Mouse (Mus musculus) liver, embryonic 16.5 days (tissue): ENCODE results near the gene Itm2c. TPM values are rescaled to one million over a fixed set of nuclear protein-coding genes. Genes with fewer than 3 reads are reported as not detected.

Source experiments
- ATAC-seq: fragments of 200-750 bp; cut with Nextera tagmentation; 2 replicates; pipeline ENCODE4 v1.8.0; 2017; ENCODE audit warnings: low read depth, mild to moderate bottlenecking, moderate number of reproducible peaks, moderate library complexity
- H3K27ac ChIP-seq: fragments of 300-500 bp; sonication (generic); 2 replicates; pipeline ENCODE4 v1.5.1; 2014; ENCODE audit warnings: mild to moderate bottlenecking, low read length
- H3K27me3 ChIP-seq: fragments of 300-500 bp; sonication (generic); 2 replicates; pipeline ENCODE4 v1.6.1; 2014; ENCODE audit warnings: low read depth, low read length, mixed read lengths; ENCODE audit not compliant: control insufficient read depth, insufficient read depth
- H3K36me3 ChIP-seq: fragments of 300-500 bp; sonication (generic); 2 replicates; pipeline ENCODE4 v1.6.1; 2014; ENCODE audit warnings: mild to moderate bottlenecking; ENCODE audit not compliant: control insufficient read depth, insufficient read depth
- H3K4me1 ChIP-seq: fragments of 300-500 bp; sonication (generic); 2 replicates; pipeline ENCODE4 v1.6.1; 2014; ENCODE audit warnings: low read depth, low read length, mixed read lengths; ENCODE audit not compliant: control insufficient read depth
- H3K4me2 ChIP-seq: fragments of 300-500 bp; sonication (generic); 2 replicates; pipeline ENCODE4 v1.6.1; 2014; ENCODE audit warnings: low read depth, low read length, mixed read lengths
- H3K4me3 ChIP-seq: fragments of 300-500 bp; sonication (generic); 2 replicates; pipeline ENCODE4 v1.5.1; 2014; ENCODE audit warnings: low read depth, mild to moderate bottlenecking, low read length
- H3K9ac ChIP-seq: fragments of 300-500 bp; sonication (generic); 2 replicates; pipeline ENCODE4 v1.6.1; 2014; ENCODE audit warnings: low read depth, low read length
- H3K9me3 ChIP-seq: fragments of 300-500 bp; sonication (generic); replicated peaks from 2 replicates; pipeline ENCODE4 v1.6.1; 2016; ENCODE audit warnings: low read length; ENCODE audit not compliant: control insufficient read depth
- WGBS: fragments of 180-500 bp; shearing (Covaris S2); extraction: QIAGEN DNeasy Blood & Tissue Kit; methylation state at CpG from one replicate; pipeline ENCODE4 v1.1.7; 2014; ENCODE audit not compliant: insufficient replicate concordance; 5-methylcytosine and 5-hydroxymethylcytosine counted together
- polyA plus RNA-seq: library from polyadenylated mRNA; unstranded; fragments of >200 nt; fragmentation: Nextera tagmentation; extraction: Ambion mirVana; gene quantifications from 2 replicates; pipeline ENCODE4 v1.2.1, GENCODE M21; 2015

Gene Itm2c
- polyA plus RNA-seq, 1 experiment from 2014 or later: 54.7 TPM

DNA sequence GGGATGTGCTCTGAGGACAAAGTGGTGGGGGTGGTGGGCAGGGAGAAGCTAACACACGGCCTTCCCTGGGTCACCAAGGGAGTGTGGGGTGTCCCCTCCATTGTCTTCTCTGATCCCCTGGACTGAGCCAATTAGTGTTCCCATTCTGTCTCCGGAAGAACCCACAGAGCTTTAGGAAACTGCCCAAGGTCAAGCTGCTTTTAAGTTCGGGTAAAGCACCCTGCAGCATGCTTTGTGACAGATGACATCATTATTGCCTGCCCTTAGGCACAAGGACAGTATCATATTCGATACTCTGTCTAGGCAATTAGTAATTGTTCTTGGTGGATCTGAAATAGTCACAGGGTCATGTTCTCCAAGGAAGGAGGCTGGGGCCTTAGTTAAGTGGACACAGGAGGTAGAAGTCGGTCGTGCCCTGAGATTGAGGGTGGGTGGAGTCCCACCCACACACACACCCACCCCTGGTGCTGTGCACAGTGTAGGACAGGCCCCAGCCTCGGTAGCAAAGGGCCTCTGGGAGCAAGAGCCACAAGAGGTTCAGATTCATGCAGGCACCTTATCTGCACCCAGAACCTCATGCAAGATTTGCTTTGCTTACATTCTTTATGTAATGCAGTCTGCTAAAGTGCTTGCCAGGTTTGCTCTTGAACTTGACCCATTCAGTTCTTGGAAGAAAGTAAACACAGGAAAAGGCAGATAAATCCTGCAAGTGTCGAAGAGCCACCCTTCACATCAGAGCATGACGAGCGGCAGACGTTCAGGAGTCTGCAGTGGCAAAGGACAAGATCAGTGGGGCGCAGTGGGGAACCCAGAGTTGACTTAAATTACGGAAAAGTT lies 14.9 kb downstream of the Itm2c start:
- no peaks in the 10 kb centered on the region for H3K9me3 ChIP-seq
- H3K4me3 ChIP-seq: no peak overlapping the region
- H3K27me3 ChIP-seq: no peaks in the 10 kb centered on the region
- H3K9ac ChIP-seq: no peak overlapping the region
- no peak overlapping the region for H3K4me2 ChIP-seq
- WGBS: 47% methylated on average over 13 of the region's 13 CpGs
- H3K4me1 ChIP-seq: no peaks in the 10 kb centered on the region
- H3K27ac ChIP-seq: no peak overlapping the region
- H3K36me3 ChIP-seq: no peaks in the 10 kb centered on the region; the same call in 1 of the 2 replicates
- no peak for ATAC-seq

DNA sequence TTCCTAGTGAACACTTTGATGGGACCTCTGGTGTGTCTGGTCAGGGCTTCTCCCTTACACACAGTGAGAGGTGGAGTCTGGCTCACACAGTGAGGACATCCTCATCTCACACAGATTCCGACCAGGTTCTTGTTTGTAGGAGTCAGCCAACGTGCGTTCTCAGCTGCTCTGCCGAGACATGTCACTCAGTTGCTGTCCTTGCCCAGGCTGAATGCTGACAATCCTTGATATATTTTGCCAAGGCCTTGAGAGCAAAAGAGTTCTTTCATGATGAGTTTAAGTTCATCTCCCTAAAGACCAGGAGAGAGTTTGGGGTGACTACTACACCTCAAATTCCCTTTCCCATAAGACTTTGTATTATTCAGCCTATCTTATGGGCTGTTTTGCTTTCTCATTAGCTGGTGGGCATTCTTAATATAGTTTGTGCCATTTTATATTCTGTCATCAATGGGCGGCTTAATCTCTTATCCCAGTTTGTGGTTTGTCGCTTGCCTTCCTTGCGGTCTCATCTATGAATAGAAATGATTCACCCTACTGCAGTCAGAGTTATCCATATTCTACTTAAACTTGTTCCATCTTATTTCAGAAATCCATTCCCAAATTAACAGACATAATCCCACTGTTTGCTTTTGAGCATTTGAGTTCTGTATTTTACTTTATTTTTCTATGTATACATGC lies 19.1 kb downstream of the Itm2c start:
- no peaks in the 10 kb centered on the region for H3K4me1 ChIP-seq
- H3K27me3 ChIP-seq: no peaks in the 10 kb centered on the region
- no peaks in the 10 kb centered on the region for H3K36me3 ChIP-seq
- ATAC-seq: no peak
- no peak overlapping the region for H3K4me2 ChIP-seq
- H3K27ac ChIP-seq: no peak overlapping the region
- no peaks in the 10 kb centered on the region for H3K9me3 ChIP-seq
- 59% methylated on average over 7 of the region's 7 CpGs for WGBS
- H3K9ac ChIP-seq: no peak overlapping the region
- no peak overlapping the region for H3K4me3 ChIP-seq

DNA sequence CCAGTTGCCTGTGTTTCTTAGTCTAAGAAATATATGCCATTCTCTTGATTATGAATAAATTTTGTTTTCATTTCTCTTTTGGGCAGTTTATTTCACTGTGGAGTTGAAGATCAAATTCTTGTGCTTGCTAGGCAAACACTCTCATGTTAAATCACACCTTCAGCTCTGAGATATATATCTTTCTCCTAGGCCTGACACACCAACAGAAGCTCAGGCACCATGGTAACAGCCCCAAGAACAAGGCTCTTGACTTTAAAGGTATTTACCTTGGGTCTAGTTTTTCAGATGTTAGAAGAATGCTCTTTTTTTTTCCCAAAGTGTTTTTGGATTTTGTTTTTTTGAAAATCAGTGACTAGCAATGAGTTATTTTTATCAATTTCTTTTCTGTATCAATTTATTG lies 21.8 kb downstream of the Itm2c start:
- no peaks in the 10 kb centered on the region for H3K4me1 ChIP-seq
- H3K36me3 ChIP-seq: no peaks in the 10 kb centered on the region
- no peak overlapping the region for H3K4me2 ChIP-seq
- H3K9me3 ChIP-seq: no peaks in the 10 kb centered on the region
- no peak overlapping the region for H3K4me3 ChIP-seq
- H3K9ac ChIP-seq: no peak overlapping the region
- no peak for ATAC-seq
- H3K27me3 ChIP-seq: no peaks in the 10 kb centered on the region
- no peak overlapping the region for H3K27ac ChIP-seq

DNA sequence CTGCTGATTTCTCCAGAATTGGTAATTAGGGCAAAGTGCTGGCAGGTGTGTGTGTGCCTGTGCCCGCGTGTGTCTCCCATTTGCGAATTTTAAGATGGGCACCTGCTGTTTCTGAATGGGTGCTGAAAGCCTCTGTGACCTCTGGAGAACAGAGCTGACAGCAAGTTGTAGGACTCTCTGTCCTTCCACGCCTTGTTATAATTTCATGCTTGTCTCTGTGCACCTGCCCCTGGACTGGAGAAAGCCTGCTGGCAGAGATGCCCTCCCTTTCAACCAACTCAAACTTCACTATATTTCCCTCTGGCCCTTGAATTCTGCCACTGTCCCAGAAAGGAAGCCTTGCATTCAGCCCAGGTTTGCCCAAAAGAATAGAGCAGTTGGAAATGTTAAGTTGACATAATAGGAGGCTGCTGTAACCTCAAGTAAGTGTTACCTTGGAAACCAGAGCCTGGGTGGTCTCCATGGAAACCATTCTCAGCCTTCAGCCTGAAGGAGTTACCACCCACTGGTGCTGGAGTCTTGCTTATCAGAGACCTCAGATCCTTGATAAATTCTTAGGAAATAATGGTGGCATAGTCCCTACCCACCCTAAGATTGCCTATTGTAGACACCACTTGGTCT lies 22.9 kb downstream of the Itm2c start:
- Histone ChIP-seq H3K4me3 (no peak overlapping the region), H3K27me3 (no peaks in the 10 kb centered on the region), H3K9ac (no peak overlapping the region), H3K27ac (no peak overlapping the region), H3K9me3 (no peaks in the 10 kb centered on the region), H3K4me2 (no peak overlapping the region), H3K4me1 (no peaks in the 10 kb centered on the region), H3K36me3 (no peaks in the 10 kb centered on the region)
- 61% methylated on average over 4 of the region's 4 CpGs for WGBS
- ATAC-seq: no peak

DNA sequence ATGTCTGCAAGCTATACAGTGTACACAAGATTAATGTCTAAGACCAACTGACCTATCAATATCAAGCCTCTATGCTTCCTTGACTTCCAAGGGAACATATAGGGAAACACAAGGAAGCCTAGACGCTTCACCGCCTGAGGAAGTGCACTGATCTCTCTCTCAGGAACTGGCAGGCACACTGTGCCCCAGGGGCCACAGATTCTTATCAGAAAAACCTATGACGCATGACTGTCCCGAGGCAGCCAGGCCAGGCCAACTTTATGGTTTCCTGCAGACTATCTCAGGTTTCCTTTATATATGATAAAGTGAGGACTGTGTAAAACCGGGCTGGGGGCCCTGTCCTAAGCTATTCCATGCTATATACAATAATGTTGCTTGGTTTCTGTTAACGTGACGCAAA lies 25.5 kb downstream of the Itm2c start:
- H3K27ac ChIP-seq: no peak overlapping the region
- no peaks in the 10 kb centered on the region for H3K36me3 ChIP-seq
- no peak for ATAC-seq
- H3K9me3 ChIP-seq: no peaks in the 10 kb centered on the region
- H3K4me2 ChIP-seq: no peak overlapping the region
- no peak overlapping the region for H3K4me3 ChIP-seq
- no peaks in the 10 kb centered on the region for H3K27me3 ChIP-seq
- no peak overlapping the region for H3K9ac ChIP-seq
- H3K4me1 ChIP-seq: 0 out of 2 replicates have a peak, but pooled peaks cover 2% of the 10 kb centered on the region
- WGBS: 22% methylated on average over 7 of the region's 7 CpGs

DNA sequence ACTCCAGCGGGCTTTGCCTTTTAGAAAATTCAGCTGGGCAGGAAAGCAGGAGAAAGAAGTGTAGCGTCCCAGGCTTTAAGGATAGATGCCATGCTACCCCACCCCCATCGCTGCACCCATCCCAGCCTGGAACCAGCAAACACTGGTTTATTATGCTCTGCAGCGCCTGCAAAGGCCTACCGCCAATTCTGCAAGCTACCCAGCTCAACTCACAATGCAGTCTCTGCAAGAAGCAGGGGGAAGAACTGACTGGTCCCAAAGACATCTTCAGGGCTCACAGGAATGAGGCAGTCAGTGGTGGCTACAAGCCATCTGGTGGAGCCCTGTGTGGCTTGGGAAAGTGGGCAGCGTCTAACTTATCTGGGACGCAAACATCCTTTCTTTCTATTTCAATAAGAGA lies 27.6 kb downstream of the Itm2c start:
- WGBS: 74% methylated on average over 7 of the region's 7 CpGs
- no peak overlapping the region for H3K4me2 ChIP-seq
- H3K9me3 ChIP-seq: no peaks in the 10 kb centered on the region
- no peak overlapping the region for H3K4me3 ChIP-seq
- no peak overlapping the region for H3K9ac ChIP-seq
- H3K27me3 ChIP-seq: no peaks in the 10 kb centered on the region
- no peak for ATAC-seq
- H3K36me3 ChIP-seq: no peaks in the 10 kb centered on the region
- H3K4me1 ChIP-seq: 0 out of 2 replicates have a peak, but pooled peaks cover 2% of the 10 kb centered on the region
- no peak overlapping the region for H3K27ac ChIP-seq

DNA sequence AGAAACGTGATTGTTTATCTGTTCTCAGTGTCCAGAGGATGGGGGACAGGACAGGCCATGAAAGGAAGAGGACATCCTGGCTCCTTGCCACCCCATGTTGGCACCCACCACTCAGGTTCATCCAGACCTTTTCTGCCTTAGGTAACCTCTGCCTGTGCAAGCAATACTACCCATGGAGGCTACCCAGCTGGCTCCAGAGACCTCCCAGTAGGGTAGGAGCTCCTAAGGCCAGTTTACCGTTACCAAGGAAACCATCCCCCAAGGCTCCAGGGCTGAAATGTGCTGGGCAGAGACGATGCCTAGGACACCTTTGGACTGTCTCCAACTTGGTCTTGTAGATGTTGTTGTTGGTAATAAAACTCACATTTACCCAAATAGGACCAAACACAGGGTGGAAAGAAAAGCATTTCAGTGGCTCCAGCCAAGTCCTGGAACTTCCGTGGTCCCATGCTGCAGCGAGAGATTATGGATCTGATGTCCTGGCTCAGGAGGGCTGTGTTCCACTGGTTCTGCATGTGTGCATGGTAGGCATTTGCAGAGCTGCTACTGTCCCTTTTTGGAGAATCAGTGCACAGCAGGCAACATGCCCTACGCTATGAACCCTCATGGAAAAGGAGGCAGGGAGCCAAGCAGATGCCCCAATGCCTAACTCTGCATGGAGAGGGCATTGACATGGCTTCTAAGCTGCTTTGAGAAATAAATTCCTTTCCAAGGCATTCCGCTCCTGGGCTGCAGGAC lies 28.2 kb downstream of the Itm2c start:
- no peak for ATAC-seq
- no peaks in the 10 kb centered on the region for H3K36me3 ChIP-seq
- no peak overlapping the region for H3K4me2 ChIP-seq
- no peaks in the 10 kb centered on the region for H3K27me3 ChIP-seq
- 55% methylated on average over 7 of the region's 7 CpGs for WGBS
- H3K4me3 ChIP-seq: no peak overlapping the region
- no peaks in the 10 kb centered on the region for H3K9me3 ChIP-seq
- no peak overlapping the region for H3K9ac ChIP-seq
- H3K4me1 ChIP-seq: 0 out of 2 replicates have a peak, but pooled peaks cover 2% of the 10 kb centered on the region
- H3K27ac ChIP-seq: no peak overlapping the region

DNA sequence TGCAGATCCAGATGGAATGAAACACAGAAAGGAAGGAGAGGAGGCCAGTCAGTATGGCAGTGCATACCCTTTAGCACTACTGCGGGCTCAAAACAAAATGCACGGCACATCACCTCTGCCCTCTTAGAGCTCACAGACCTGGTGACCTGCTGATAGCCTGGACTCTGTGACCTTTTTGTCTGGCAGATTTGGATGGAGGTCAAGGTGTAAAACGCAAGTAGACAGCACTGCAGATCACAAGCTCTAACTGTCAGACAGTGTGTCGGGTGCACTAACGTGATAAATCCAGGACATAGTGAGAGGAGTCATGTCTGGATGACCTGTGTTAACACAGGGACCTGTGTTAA lies 28.8 kb downstream of the Itm2c start:
- 58% methylated on average over 5 of the region's 5 CpGs for WGBS
- Histone ChIP-seq H3K9ac (no peak overlapping the region), H3K9me3 (no peaks in the 10 kb centered on the region), H3K36me3 (no peaks in the 10 kb centered on the region), H3K4me2 (no peak overlapping the region), H3K27me3 (no peaks in the 10 kb centered on the region), H3K27ac (no peak overlapping the region), H3K4me3 (no peak overlapping the region), H3K4me1 (0 out of 2 replicates have a peak, but pooled peaks cover 2% of the 10 kb centered on the region)
- ATAC-seq: peak; percentile 74
